Mouse (Mus musculus): ENCODE data around the gene Tmem259. TPM values are rescaled to one million over a fixed set of nuclear protein-coding genes. Genes with fewer than 3 reads are reported as not detected.

The Tmem259 gene
- polyA plus RNA-seq (2012; fragmentation: generic; extraction: Trizol), result 102 TPM
- long read RNA-seq, experiment 1, partial matches to known transcripts, result 8 of 34 reads
- long read RNA-seq, experiment 1, other reads (novel, unspliced or antisense), result 24 of 34 reads
- long read RNA-seq, experiment 2, transcript Tmem259-201 (11 exons, 2,225 nt), result major isoform, 5 of 20 reads
- long read RNA-seq, experiment 2, partial matches to known transcripts, result 10 of 20 reads
- long read RNA-seq, experiment 2, other reads (novel, unspliced or antisense), result 1 of 20 reads

GRCm38 (mm10) chr10:79984195-79984816 lies at the start of gene Tmem259:
Tmem259 (minus strand) TSS chr10:79984330.
- Histone ChIP-seq H3K79me2 (ENCODE audit: control insufficient read depth, insufficient read depth) (peaks cover 59% of the 10 kb centered on the region), H3K27me3 (ENCODE audit: control insufficient read depth, insufficient read depth, insufficient read length) (no peaks in the 10 kb centered on the region), H3K4me3 (ENCODE audit: insufficient read depth, poor library complexity, severe bottlenecking) (peak within 1 kb of the TSS; percentile 96), H3ac (ENCODE audit: control insufficient read depth, insufficient read length, low read depth) (peak within 1 kb of the TSS; percentile 89), H3K36me3 (ENCODE audit: control insufficient read depth, insufficient read depth) (peaks cover 11% of the 10 kb centered on the region), H3K79me3 (ENCODE audit: low read depth) (peaks cover 47% of the 10 kb centered on the region)
- TF ChIP-seq USF1 (IDR thresholded peaks at IDR 0.05; ENCODE audit: low read depth), result no peak
- peak; percentile 13 for TF ChIP-seq MAX (IDR thresholded peaks at IDR 0.05)

DNA sequence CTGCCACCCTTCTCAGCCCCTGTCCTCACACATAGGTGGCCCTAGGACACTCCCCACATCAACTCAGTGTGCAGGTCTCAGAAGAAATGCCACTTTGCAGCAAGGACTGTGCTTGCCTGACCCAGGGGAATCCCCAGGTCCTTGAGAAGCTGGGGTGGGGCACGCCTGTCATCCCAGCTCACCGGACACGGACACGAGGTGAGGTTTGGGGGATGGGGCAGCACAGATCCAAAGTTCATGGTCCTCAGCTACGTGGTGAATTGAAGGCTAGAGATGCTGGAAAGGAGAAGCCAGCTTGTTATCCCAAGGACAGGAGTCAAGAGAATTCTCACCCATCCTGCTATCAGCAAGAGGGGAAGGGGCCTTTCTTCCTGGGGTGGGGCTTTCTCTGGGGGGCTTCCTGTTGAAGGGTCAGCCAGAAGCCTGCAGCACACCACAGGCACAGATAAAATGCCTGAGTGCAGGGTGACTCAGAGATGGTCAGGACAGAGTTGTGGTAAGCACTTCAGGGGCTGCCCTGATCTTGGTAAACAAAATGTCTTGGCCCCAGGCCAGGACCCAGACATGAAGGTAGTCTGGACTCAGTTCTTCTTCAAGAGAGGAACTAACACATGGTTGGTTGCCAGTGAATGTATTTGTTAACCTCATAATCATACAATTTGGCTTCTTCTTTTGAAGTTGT lies 48.8 kb upstream of the Tmem259 start:
- Histone ChIP-seq H3K27me3 (ENCODE audit: control insufficient read depth, insufficient read depth, insufficient read length) (no peaks in the 10 kb centered on the region), H3K36me3 (ENCODE audit: control insufficient read depth, insufficient read depth) (peaks cover 35% of the 10 kb centered on the region), H3K79me2 (ENCODE audit: control insufficient read depth, insufficient read depth) (peaks cover 22% of the 10 kb centered on the region), H3K4me3 (ENCODE audit: insufficient read depth, poor library complexity, severe bottlenecking) (no peak overlapping the region), H3ac (ENCODE audit: control insufficient read depth, insufficient read length, low read depth) (peak overlapping the region; percentile 33), H3K79me3 (ENCODE audit: low read depth) (peaks cover 6% of the 10 kb centered on the region)
- TF ChIP-seq MYOD1 (IDR thresholded peaks at IDR 0.05; ENCODE audit: control insufficient read depth, insufficient read length, low read depth), result peak; percentile 34
- TF ChIP-seq CEBPB (IDR thresholded peaks at IDR 0.05; ENCODE audit: low read depth), result no peak
- TF ChIP-seq USF1 (IDR thresholded peaks at IDR 0.05; ENCODE audit: low read depth), result no peak
- TF ChIP-seq CTCF (IDR thresholded peaks at IDR 0.05; ENCODE audit: control insufficient read depth, insufficient read depth, insufficient read length), result no peak
- TF ChIP-seq MAX (IDR thresholded peaks at IDR 0.05), result peak; percentile 55
- no peak for TF ChIP-seq MYOG (IDR thresholded peaks at IDR 0.05; ENCODE audit: control insufficient read depth, extremely low read depth, insufficient read length)
- peak; percentile 37 for TF ChIP-seq FOSL1 (IDR thresholded peaks at IDR 0.05; ENCODE audit: insufficient read depth, low read length, poor library complexity, severe bottlenecking)

- Histone ChIP-seq H3K4me3 (ENCODE audit: insufficient read depth, poor library complexity, severe bottlenecking) (no peak overlapping the region), H3K79me3 (ENCODE audit: low read depth) (no peaks in the 10 kb centered on the region), H3K79me2 (ENCODE audit: control insufficient read depth, insufficient read depth) (peaks cover 5% of the 10 kb centered on the region), H3K36me3 (ENCODE audit: control insufficient read depth, insufficient read depth) (peaks cover 13% of the 10 kb centered on the region), H3K27me3 (ENCODE audit: control insufficient read depth, insufficient read depth, insufficient read length) (no peaks in the 10 kb centered on the region), H3ac (ENCODE audit: control insufficient read depth, insufficient read length, low read depth) (no peak overlapping the region)
- TF ChIP-seq CEBPB (IDR thresholded peaks at IDR 0.05; ENCODE audit: low read depth), result no peak
- TF ChIP-seq MAX (IDR thresholded peaks at IDR 0.05), result no peak
- TF ChIP-seq MYOD1 (IDR thresholded peaks at IDR 0.05; ENCODE audit: control insufficient read depth, insufficient read length, low read depth), result no peak
- TF ChIP-seq MYOG (IDR thresholded peaks at IDR 0.05; ENCODE audit: control insufficient read depth, extremely low read depth, insufficient read length), result no peak
- TF ChIP-seq CTCF (IDR thresholded peaks at IDR 0.05; ENCODE audit: control insufficient read depth, insufficient read depth, insufficient read length), result no peak
- TF ChIP-seq USF1 (IDR thresholded peaks at IDR 0.05; ENCODE audit: low read depth), result no peak
- no peak for TF ChIP-seq FOSL1 (IDR thresholded peaks at IDR 0.05; ENCODE audit: insufficient read depth, low read length, poor library complexity, severe bottlenecking)
These were observed 46.6 kb upstream of the Tmem259 start for GRCm38 (mm10) chr10:80030736-80031135.

DNA sequence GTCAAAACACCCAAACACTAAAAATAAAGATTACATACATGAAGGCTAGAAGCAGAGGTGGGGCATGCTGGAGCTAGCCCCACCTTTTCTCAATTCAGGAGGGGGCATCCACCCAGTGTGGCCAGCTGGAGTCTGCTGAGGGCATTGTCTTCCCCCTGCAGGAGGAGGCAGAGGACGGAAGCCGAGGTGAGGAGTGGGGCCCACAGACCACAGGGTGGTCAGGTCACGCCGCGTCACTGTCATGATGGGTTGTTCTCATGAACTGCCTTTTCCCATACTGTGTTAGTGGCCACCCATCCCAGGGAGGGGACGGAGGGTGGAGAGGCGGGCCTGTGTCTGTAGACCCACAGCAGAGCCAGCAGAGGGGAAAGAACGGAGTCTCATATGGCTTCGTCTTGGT lies 46.1 kb upstream of the Tmem259 start:
- H3K79me2 ChIP-seq (ENCODE audit: control insufficient read depth, insufficient read depth), result peaks cover 2% of the 10 kb centered on the region
- H3K4me3 ChIP-seq (ENCODE audit: insufficient read depth, poor library complexity, severe bottlenecking), result no peak overlapping the region
- TF ChIP-seq MAX (IDR thresholded peaks at IDR 0.05) (no peak), FOSL1 (IDR thresholded peaks at IDR 0.05; ENCODE audit: insufficient read depth, low read length, poor library complexity, severe bottlenecking) (no peak), CEBPB (IDR thresholded peaks at IDR 0.05; ENCODE audit: low read depth) (no peak), MYOD1 (IDR thresholded peaks at IDR 0.05; ENCODE audit: control insufficient read depth, insufficient read length, low read depth) (no peak), USF1 (IDR thresholded peaks at IDR 0.05; ENCODE audit: low read depth) (no peak), CTCF (IDR thresholded peaks at IDR 0.05; ENCODE audit: control insufficient read depth, insufficient read depth, insufficient read length) (no peak), MYOG (IDR thresholded peaks at IDR 0.05; ENCODE audit: control insufficient read depth, extremely low read depth, insufficient read length) (no peak)
- H3ac ChIP-seq (ENCODE audit: control insufficient read depth, insufficient read length, low read depth), result no peak overlapping the region
- H3K79me3 ChIP-seq (ENCODE audit: low read depth), result no peaks in the 10 kb centered on the region
- no peaks in the 10 kb centered on the region for H3K27me3 ChIP-seq (ENCODE audit: control insufficient read depth, insufficient read depth, insufficient read length)
- peaks cover 8% of the 10 kb centered on the region for H3K36me3 ChIP-seq (ENCODE audit: control insufficient read depth, insufficient read depth)

GRCm38 (mm10) chr10:80028521-80028846 lies 44.4 kb upstream of the Tmem259 start:
- TF ChIP-seq MYOG (IDR thresholded peaks at IDR 0.05; ENCODE audit: control insufficient read depth, extremely low read depth, insufficient read length) (no peak), MYOD1 (IDR thresholded peaks at IDR 0.05; ENCODE audit: control insufficient read depth, insufficient read length, low read depth) (no peak), USF1 (IDR thresholded peaks at IDR 0.05; ENCODE audit: low read depth) (no peak), MAX (IDR thresholded peaks at IDR 0.05) (no peak), CTCF (IDR thresholded peaks at IDR 0.05; ENCODE audit: control insufficient read depth, insufficient read depth, insufficient read length) (no peak), FOSL1 (IDR thresholded peaks at IDR 0.05; ENCODE audit: insufficient read depth, low read length, poor library complexity, severe bottlenecking) (no peak), CEBPB (IDR thresholded peaks at IDR 0.05; ENCODE audit: low read depth) (no peak)
- H3ac ChIP-seq (ENCODE audit: control insufficient read depth, insufficient read length, low read depth), result no peak overlapping the region
- no peak overlapping the region for H3K4me3 ChIP-seq (ENCODE audit: insufficient read depth, poor library complexity, severe bottlenecking)
- no peaks in the 10 kb centered on the region for H3K79me3 ChIP-seq (ENCODE audit: low read depth)
- no peaks in the 10 kb centered on the region for H3K27me3 ChIP-seq (ENCODE audit: control insufficient read depth, insufficient read depth, insufficient read length)
- H3K36me3 ChIP-seq (ENCODE audit: control insufficient read depth, insufficient read depth), result no peaks in the 10 kb centered on the region
- H3K79me2 ChIP-seq (ENCODE audit: control insufficient read depth, insufficient read depth), result no peaks in the 10 kb centered on the region

Data from C2C12 (cell line).